Mouse (Mus musculus): ENCODE measurements around the gene Rnf145.

- no peak for TF ChIP-seq CTCF (IDR thresholded peaks at IDR 0.05; ENCODE audit: low read depth)
- no peak for TF ChIP-seq EP300 (IDR thresholded peaks at IDR 0.05; ENCODE audit: low read depth)
These were observed 22.5 kb downstream of the Rnf145 start for GRCm38 (mm10) chr11:44541280-44541679.

Data from heart, postnatal 0 days (tissue).